Mouse (Mus musculus) limb, embryonic 14.5 days (tissue): ENCODE results near the gene Slmap. TPM values are rescaled to one million over a fixed set of nuclear protein-coding genes. Genes with fewer than 3 reads are reported as not detected.
"Not testable (repeated sequence)": the region's sequence is repeated elsewhere in the genome, so short reads cannot be mapped to it uniquely, and the experiment has no call there.

Source experiments
- ATAC-seq: fragments of 200-750 bp; cut with Nextera tagmentation; 2 replicates; pipeline ENCODE4 v1.8.0; 2017; ENCODE audit warnings: low read depth, moderate number of reproducible peaks, moderate TSS enrichment; ENCODE audit not compliant: low FRiP score
- DNase-seq: peaks from one replicate; pipeline ENCODE4 v3.0.0-alpha.2; 2015; ENCODE audit warnings: low spot score
- H3K27ac ChIP-seq: fragments of 300-500 bp; sonication (generic); replicated peaks from 2 replicates; pipeline ENCODE4 v1.5.1; 2014; ENCODE audit warnings: low read depth, mild to moderate bottlenecking, low read length, moderate library complexity, mixed read lengths
- H3K27me3 ChIP-seq: fragments of 300-500 bp; sonication (generic); 2 replicates; pipeline ENCODE4 v1.6.1; 2014; ENCODE audit warnings: low read length, mixed read lengths; ENCODE audit not compliant: control insufficient read depth, insufficient read depth
- H3K36me3 ChIP-seq: fragments of 300-500 bp; sonication (generic); 2 replicates; pipeline ENCODE4 v1.6.1; 2014; ENCODE audit warnings: mild to moderate bottlenecking, low read length, moderate library complexity, mixed read lengths; ENCODE audit not compliant: control insufficient read depth, insufficient read depth
- H3K4me1 ChIP-seq: fragments of 300-500 bp; sonication (generic); 2 replicates; pipeline ENCODE4 v1.6.1; 2014; ENCODE audit warnings: antibody characterized with exemption, low read length, mixed read lengths; ENCODE audit not compliant: control insufficient read depth, insufficient read depth
- H3K4me2 ChIP-seq: fragments of 300-500 bp; sonication (generic); replicated peaks from 2 replicates; pipeline ENCODE4 v1.6.1; 2014; ENCODE audit warnings: low read depth, mild to moderate bottlenecking, low read length, moderate library complexity; ENCODE audit not compliant: severe bottlenecking
- H3K4me3 ChIP-seq: fragments of 300-500 bp; sonication (generic); replicated peaks from 2 replicates; pipeline ENCODE4 v1.5.1; 2014; ENCODE audit warnings: low read length
- H3K9ac ChIP-seq: fragments of 300-500 bp; sonication (generic); 2 replicates; pipeline ENCODE4 v1.6.1; 2014; ENCODE audit warnings: mild to moderate bottlenecking, low read depth, low read length, moderate library complexity; ENCODE audit not compliant: severe bottlenecking
- H3K9me3 ChIP-seq: fragments of 300-500 bp; sonication (generic); 2 replicates; pipeline ENCODE4 v1.6.1; 2016; ENCODE audit warnings: low read length; ENCODE audit not compliant: control insufficient read depth
- POLR2A ChIP-seq: fragments of 200-500 bp; IDR thresholded peaks from 2 replicates; pipeline ENCODE4 v1.8.0; 2012; ENCODE audit warnings: inconsistent platforms, mild to moderate bottlenecking, moderate library complexity, borderline replicate concordance; ENCODE audit not compliant: insufficient read depth, insufficient read length; ENCODE audit errors: extremely low read depth
- WGBS: fragments of 180-500 bp; shearing (Covaris S2); extraction: QIAGEN DNeasy Blood & Tissue Kit; methylation state at CpG from one replicate; pipeline ENCODE4 v1.1.7; 2014; 5-methylcytosine and 5-hydroxymethylcytosine counted together
- polyA plus RNA-seq, 2 experiments: library from polyadenylated mRNA; depleted of rRNA in 1 of 2; stranded (reverse) in 1 of 2; unstranded in 1 of 2; fragments of >200 nt; fragmentation: Nextera tagmentation in 1 of 2; extraction: Ambion mirVana in 1 of 2; gene quantifications; 2 replicates each; pipeline versions ENCODE4 v1.2.1 to v1.2.3; 2012 to 2014

The Slmap gene
- 24.8 and 27.0 TPM in 2 replicates for polyA plus RNA-seq (2012; rRNA removed)
- polyA plus RNA-seq (2014; fragmentation: Nextera tagmentation; extraction: Ambion mirVana) = 25.4 and 26.5 TPM in 2 replicates

DNA sequence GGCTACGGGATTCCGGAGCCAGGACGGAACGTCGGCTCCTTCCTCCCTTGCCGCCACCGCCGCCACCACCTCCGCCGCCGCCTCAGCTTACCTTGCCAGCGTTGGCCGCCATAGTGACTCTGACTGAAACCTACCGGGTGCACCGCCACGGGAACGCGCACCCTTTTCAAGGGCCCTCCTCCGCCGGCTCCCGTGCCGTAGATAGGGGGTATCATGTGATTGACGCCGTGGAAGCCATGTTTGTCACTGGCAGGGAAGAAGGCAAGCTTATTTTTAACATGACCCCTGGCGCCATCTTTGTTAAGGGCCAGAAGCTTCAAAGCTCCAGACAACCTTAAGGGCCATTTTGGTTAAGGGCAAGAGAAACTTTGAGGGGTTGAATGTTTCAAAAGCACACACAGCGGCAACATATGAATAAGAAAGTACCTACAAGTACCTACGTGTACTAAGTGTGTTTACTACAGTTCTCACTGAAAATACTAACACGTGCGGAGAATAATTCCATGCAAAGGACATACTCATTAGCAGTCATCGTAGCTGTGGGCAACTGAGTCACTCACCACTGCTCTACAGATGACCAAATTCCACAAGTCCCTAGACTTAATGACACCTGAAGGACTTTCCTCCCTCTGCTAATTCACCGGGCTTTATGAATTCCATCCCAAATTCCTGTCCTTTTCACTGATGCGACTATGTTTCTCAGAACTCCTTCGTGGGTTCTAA lies at the start of gene Slmap:
Slmap (minus strand) TSS at position 175 of the 723 bp plus-strand sequence.
- ATAC-seq = peak; percentile 94
- peaks cover 19% of the 10 kb centered on the region for H3K4me1 ChIP-seq
- 0 out of 2 replicates have a peak, but pooled peaks have one; percentile 75 for TF ChIP-seq POLR2A
- peak within 1 kb of the TSS; percentile 90 for H3K9ac ChIP-seq
- no peaks in the 10 kb centered on the region for H3K36me3 ChIP-seq
- 18% methylated on average over 24 of the region's 33 CpGs for WGBS
- H3K9me3 ChIP-seq = no peaks in the 10 kb centered on the region
- peak; percentile 98 for DNase-seq
- peak within 1 kb of the TSS; percentile 81 for H3K4me2 ChIP-seq
- peak within 1 kb of the TSS; percentile 78 for H3K27ac ChIP-seq
- H3K4me3 ChIP-seq = peak within 1 kb of the TSS; percentile 95
- H3K27me3 ChIP-seq = no peaks in the 10 kb centered on the region

DNA sequence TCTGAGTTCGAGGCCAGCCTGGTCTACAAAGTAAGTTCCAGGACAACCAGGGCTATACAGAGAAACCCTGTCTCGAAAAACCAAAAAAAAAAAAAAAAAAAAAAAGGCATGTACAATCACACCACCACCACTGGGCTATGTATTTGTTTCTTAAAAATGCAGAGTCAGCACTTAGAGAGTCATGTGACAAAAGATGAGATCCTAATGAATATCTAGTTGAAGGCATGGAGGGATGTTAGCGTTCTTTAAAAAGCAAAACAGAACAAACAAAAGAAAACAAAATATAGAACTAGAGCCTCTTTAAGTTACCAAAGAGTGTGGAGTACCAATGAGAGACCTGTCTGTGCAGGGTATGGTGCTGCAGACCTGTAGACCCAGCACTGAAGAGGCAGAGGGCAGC lies 48.9 kb upstream of the Slmap start:
- no peaks in the 10 kb centered on the region for H3K4me1 ChIP-seq
- 94% methylated on average over 3 of the region's 3 CpGs for WGBS
- no peak for TF ChIP-seq POLR2A
- no peak overlapping the region for H3K4me2 ChIP-seq
- no peak overlapping the region for H3K4me3 ChIP-seq
- H3K27me3 ChIP-seq = no peaks in the 10 kb centered on the region
- ATAC-seq (no peak), DNase-seq (no peak)
- H3K27ac ChIP-seq = no peak overlapping the region
- H3K36me3 ChIP-seq = 0 out of 2 replicates have a peak, but pooled peaks cover 2% of the 10 kb centered on the region
- no peaks in the 10 kb centered on the region for H3K9me3 ChIP-seq
- no peak overlapping the region for H3K9ac ChIP-seq

DNA sequence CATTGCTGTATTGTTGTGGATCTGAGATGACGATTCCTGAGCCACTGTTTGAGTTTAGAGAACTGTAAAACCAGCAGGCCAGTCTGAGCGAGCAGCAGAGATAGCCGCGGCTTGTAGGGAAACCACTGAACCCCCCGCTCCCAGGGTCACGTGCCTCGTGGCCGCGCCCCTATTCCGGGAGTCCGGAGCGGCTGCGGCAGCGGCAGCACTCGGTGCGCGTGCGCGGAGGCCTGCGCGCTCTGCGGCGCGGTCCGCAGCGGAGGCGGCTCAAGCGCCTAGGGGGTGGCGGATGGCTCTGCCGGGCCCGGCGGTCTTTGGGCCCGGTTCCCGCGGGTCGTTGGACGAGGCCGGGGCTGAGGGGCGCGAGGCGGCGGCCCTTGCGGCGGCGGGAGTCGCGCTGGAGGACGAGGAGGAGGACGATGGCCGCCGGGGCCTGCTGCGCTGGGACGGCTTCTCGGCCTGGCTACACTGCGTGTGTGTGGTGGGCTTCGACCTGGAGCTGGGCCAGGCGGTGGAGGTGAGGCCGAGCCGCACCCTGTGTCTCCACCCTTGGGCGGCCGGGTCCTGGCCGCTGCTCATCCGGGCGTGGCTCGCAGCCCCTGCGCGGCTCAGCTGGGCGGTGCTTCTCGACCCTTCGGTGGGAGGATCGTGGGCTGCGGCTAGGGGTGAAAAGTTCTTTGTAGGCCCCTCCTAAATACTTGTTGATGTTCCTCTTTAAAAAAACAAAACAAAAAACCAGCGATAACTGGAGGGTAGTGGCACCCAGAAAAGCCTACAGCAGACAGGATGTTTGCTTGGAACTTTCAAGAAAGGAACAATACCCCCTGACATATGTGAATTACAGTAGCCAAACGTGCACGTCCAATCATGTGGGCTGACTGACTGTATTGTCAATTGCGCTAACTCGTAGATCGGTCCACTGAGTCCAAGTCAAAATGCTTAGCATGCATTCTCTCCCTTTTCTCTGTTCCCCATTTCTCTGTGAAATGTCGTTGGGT lies 44.9 kb upstream of the Slmap start:
- DNase-seq (peak; percentile 87), ATAC-seq (peak; percentile 95)
- H3K9ac ChIP-seq = peak overlapping the region; percentile 100
- peak overlapping the region; percentile 100 for H3K4me3 ChIP-seq
- H3K9me3 ChIP-seq = no peaks in the 10 kb centered on the region
- 0 out of 2 replicates have a peak, but pooled peaks cover 2% of the 10 kb centered on the region for H3K36me3 ChIP-seq
- peak overlapping the region; percentile 73 for H3K4me2 ChIP-seq
- H3K27me3 ChIP-seq = no peaks in the 10 kb centered on the region
- under 1% methylated on average over 59 of the region's 79 CpGs for WGBS
- H3K4me1 ChIP-seq = no peaks in the 10 kb centered on the region
- H3K27ac ChIP-seq = peak overlapping the region; percentile 94
- TF ChIP-seq POLR2A = peak; percentile 62; the same call in 1 of the 2 replicates

DNA sequence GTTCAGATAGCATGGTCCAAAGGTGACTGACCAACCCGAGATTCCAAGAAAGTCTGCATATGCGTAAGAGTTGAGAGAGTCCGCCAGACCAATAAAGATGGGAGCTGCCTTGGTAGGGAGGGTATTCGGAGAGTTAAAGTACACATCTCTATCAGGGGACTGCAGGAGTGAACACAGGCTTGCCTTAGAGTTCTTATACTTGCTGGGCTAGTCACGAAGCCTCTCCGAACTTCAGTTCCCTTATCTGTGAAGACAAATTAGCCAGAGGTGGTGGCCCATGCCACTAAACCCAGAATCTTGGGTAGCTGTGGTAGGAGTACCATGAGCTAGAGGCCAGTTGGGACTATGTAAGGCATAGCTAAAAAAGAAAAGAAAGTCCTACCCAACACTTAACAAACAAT lies 44.1 kb upstream of the Slmap start:
- no peak overlapping the region for H3K9ac ChIP-seq
- H3K36me3 ChIP-seq = no peaks in the 10 kb centered on the region
- no peaks in the 10 kb centered on the region for H3K27me3 ChIP-seq
- H3K4me1 ChIP-seq = no peaks in the 10 kb centered on the region
- no peak for TF ChIP-seq POLR2A
- ATAC-seq (no peak), DNase-seq (no peak)
- no peak overlapping the region for H3K27ac ChIP-seq
- no peaks in the 10 kb centered on the region for H3K9me3 ChIP-seq
- peak overlapping the region; percentile 73; the same call in 1 of the 2 replicates for H3K4me2 ChIP-seq
- H3K4me3 ChIP-seq = peak overlapping the region; percentile 100
- WGBS = 71% methylated on average over 6 of the region's 6 CpGs

DNA sequence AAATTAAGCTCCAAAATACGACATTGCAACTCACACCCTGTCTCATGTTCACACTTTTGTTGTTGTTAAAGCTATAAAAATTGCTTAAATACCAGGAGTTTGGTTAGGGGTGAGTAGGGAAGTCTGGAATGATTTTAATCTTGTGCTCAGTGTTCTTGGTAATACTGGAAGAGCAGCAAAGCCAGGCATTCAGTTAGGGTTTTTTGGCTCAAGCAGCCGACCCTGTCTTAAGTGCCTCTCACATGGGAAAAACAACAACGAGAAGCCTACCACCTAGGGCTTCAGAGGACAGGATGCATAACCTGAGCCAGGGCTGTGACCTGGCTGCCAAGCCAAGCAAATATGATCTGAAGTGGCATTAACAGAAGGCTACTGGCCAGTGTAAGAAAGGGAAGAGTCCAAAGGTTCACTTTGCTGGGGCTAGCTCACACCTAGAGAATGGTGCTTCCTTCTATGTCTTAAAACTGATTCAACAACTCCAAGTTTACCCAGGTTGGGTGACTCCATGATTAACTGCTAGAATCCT lies 41.6 kb upstream of the Slmap start:
- Histone ChIP-seq H3K4me2 (no peak overlapping the region), H3K9ac (no peak overlapping the region), H3K9me3 (no peaks in the 10 kb centered on the region), H3K4me3 (no peak overlapping the region), H3K27ac (no peak overlapping the region), H3K36me3 (no peaks in the 10 kb centered on the region), H3K4me1 (no peaks in the 10 kb centered on the region), H3K27me3 (no peaks in the 10 kb centered on the region)
- DNase-seq = no peak
- ATAC-seq = no peak
- WGBS = 61% methylated on average over 3 of the region's 3 CpGs
- no peak for TF ChIP-seq POLR2A

DNA sequence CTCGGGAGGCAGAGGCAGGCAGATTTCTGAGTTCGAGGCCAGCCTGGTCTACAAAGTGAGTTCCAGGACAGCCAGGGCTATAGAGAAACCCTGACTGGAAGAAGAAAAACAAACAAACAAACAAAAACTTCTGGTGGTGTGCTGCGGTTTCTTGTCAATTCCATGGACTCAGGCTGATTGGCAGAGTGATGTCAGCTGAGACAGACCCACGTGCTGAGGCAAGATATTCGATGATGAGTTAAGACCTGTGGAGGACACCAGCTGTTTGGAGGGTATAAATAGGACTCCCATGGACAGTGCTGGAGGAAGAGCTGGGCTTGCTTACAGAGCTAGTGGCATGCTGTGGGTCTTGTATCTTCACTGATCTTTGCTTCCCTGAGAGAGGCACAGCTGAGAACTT lies 38.8 kb upstream of the Slmap start, which contains the start of gene Dennd6a:
Dennd6a (plus strand) TSS at position 301 of the 400 bp plus-strand sequence.
- not testable (repeated sequence) for ATAC-seq, H3K4me3 ChIP-seq, DNase-seq, H3K9me3 ChIP-seq, H3K4me2 ChIP-seq, H3K27me3 ChIP-seq, H3K4me1 ChIP-seq, H3K36me3 ChIP-seq, H3K9ac ChIP-seq, H3K27ac ChIP-seq
- WGBS = 96% methylated on average over 5 of the region's 5 CpGs
